Mouse (Mus musculus) MEL (cell line): Measurements from ENCODE around the gene Polr2m. TPM values are rescaled to one million over a fixed set of nuclear protein-coding genes. Genes with fewer than 3 reads are reported as not detected.
A peak's percentile ranks its signal among the peaks of the same experiment; 100 is the strongest.

Experiments
- DNase-seq: peaks from one replicate; pipeline ENCODE4 v3.0.0; 2011; ENCODE audit warnings: low read depth, low spot score
- H3K27ac ChIP-seq: 2 replicates; pipeline ENCODE4 v1.5.1; 2012; ENCODE audit warnings: low read depth, mild to moderate bottlenecking, control low read depth, low read length, moderate library complexity; ENCODE audit not compliant: control insufficient read depth
- H3K27me3 ChIP-seq, 2 experiments: fragments of 150-350 bp in 1 of 2; sonication (generic) in 1 of 2; 2 replicates each; pipeline ENCODE4 v1.6.1; 2012; ENCODE audit warnings: low read length in 2 of 2, mild to moderate bottlenecking in 2 of 2, improper control_type of control experiment in 1 of 2, moderate library complexity in 1 of 2; ENCODE audit not compliant: insufficient read depth in 2 of 2, control insufficient read depth in 1 of 2
- H3K36me3 ChIP-seq, 2 experiments: 2 replicates each; pipeline ENCODE4 v1.6.1; 2012 to 2014; ENCODE audit warnings: low read length in 2 of 2, improper control_type of control experiment in 1 of 2, inconsistent platforms in 1 of 2, mild to moderate bottlenecking in 1 of 2; ENCODE audit not compliant: insufficient read depth in 2 of 2, control insufficient read depth in 1 of 2
- H3K4me1 ChIP-seq, 2 experiments: fragments of 150-350 bp in 1 of 2; sonication (generic) in 1 of 2; 2 replicates each; pipeline ENCODE4 v1.6.1; 2012; ENCODE audit warnings: low read length in 2 of 2, improper control_type of control experiment in 1 of 2, mild to moderate bottlenecking in 1 of 2; ENCODE audit not compliant: insufficient read depth in 2 of 2, control insufficient read depth in 1 of 2
- H3K4me3 ChIP-seq, 2 experiments: fragments of 150-350 bp in 1 of 2; sonication (generic) in 1 of 2; 2 replicates each; pipeline ENCODE4 v1.5.1; 2012; ENCODE audit warnings: low read depth in 2 of 2, low read length in 2 of 2, mild to moderate bottlenecking in 2 of 2, moderate library complexity in 2 of 2, control low read depth in 1 of 2, improper control_type of control experiment in 1 of 2; ENCODE audit not compliant: control insufficient read depth in 1 of 2, insufficient read depth in 1 of 2
- H3K79me2 ChIP-seq: 2 replicates; pipeline ENCODE4 v1.6.1; 2012; ENCODE audit warnings: mild to moderate bottlenecking, low read length, moderate library complexity; ENCODE audit not compliant: control insufficient read depth, poor library complexity, insufficient read depth
- H3K9ac ChIP-seq: 2 replicates; pipeline ENCODE4 v1.6.1; 2012; ENCODE audit warnings: low read depth, mild to moderate bottlenecking, control low read depth, low read length, moderate library complexity; ENCODE audit not compliant: control insufficient read depth, poor library complexity, severe bottlenecking
- H3K9me3 ChIP-seq: fragments of 150-350 bp; sonication (generic); replicated peaks from 2 replicates; pipeline ENCODE4 v1.6.1; 2012; ENCODE audit warnings: mild to moderate bottlenecking, low read length, improper control_type of control experiment, moderate library complexity; ENCODE audit not compliant: insufficient read depth
- CHD1 ChIP-seq: IDR thresholded peaks from 2 replicates; pipeline ENCODE4 v1.6.1; 2012; ENCODE audit warnings: low read depth, mild to moderate bottlenecking, inconsistent platforms, low read length, improper control_type of control experiment
- CTCF ChIP-seq, 3 experiments: IDR thresholded peaks in 2 of 3; conservative IDR thresholded peaks in 1 of 3; 2 replicates each; pipeline ENCODE4 v1.5.1; 2011 to 2012; ENCODE audit warnings: low read length in 3 of 3, low read depth in 2 of 3, mild to moderate bottlenecking in 2 of 3, improper control_type of control experiment in 1 of 3, inconsistent platforms in 1 of 3, mixed read lengths in 1 of 3, moderate library complexity in 1 of 3; ENCODE audit not compliant: control insufficient read depth in 1 of 3, insufficient read depth in 1 of 3, poor library complexity in 1 of 3, severe bottlenecking in 1 of 3
- E2F4 ChIP-seq: IDR thresholded peaks from 2 replicates; pipeline ENCODE4 v1.6.1; 2011; ENCODE audit warnings: low read depth, low read length, improper control_type of control experiment, borderline replicate concordance
- EP300 ChIP-seq, 2 experiments: IDR thresholded peaks; 2 replicates each; pipeline ENCODE4 v1.6.1; 2011; ENCODE audit warnings: improper control_type of control experiment in 2 of 2, low read length in 2 of 2, low read depth in 1 of 2, mild to moderate bottlenecking in 1 of 2
- GABPA ChIP-seq: IDR thresholded peaks from 2 replicates; pipeline ENCODE4 v1.6.1; 2012; ENCODE audit warnings: low read depth, mild to moderate bottlenecking, inconsistent platforms, low read length, improper control_type of control experiment, moderate library complexity
- HCFC1 ChIP-seq: IDR thresholded peaks from 2 replicates; pipeline ENCODE4 v1.6.1; 2012; ENCODE audit warnings: low read depth, mild to moderate bottlenecking, inconsistent platforms, low read length, improper control_type of control experiment, moderate library complexity
- JUND ChIP-seq: IDR thresholded peaks from 2 replicates; pipeline ENCODE4 v1.6.1; 2011; ENCODE audit warnings: low read depth, mild to moderate bottlenecking, improper control_type of control experiment, low read length
- MAFK ChIP-seq: IDR thresholded peaks from 2 replicates; pipeline ENCODE4 v1.6.1; 2011; ENCODE audit warnings: low read depth, mild to moderate bottlenecking, low read length, improper control_type of control experiment, borderline replicate concordance
- MAX ChIP-seq: IDR thresholded peaks from 2 replicates; pipeline ENCODE4 v1.6.1; 2011; ENCODE audit warnings: low read length, improper control_type of control experiment
- MAZ ChIP-seq: IDR thresholded peaks from 2 replicates; pipeline ENCODE4 v1.6.1; 2012; ENCODE audit warnings: low read depth, mild to moderate bottlenecking, inconsistent platforms, low read length, improper control_type of control experiment
- MEF2A ChIP-seq: IDR thresholded peaks from 2 replicates; pipeline ENCODE4 v1.6.1; 2014; ENCODE audit warnings: low read depth, mild to moderate bottlenecking, inconsistent platforms, low read length, improper control_type of control experiment; ENCODE audit not compliant: poor library complexity, insufficient replicate concordance, severe bottlenecking; ENCODE audit errors: extremely low read depth
- MXI1 ChIP-seq: IDR thresholded peaks from 2 replicates; pipeline ENCODE4 v1.6.1; 2011; ENCODE audit warnings: mild to moderate bottlenecking, low read depth, low read length, improper control_type of control experiment
- MYB ChIP-seq: IDR thresholded peaks from 2 replicates; pipeline ENCODE4 v1.6.1; 2011; ENCODE audit warnings: mild to moderate bottlenecking, low read depth, low read length, improper control_type of control experiment
- NELFE ChIP-seq: IDR thresholded peaks from 2 replicates; pipeline ENCODE4 v1.6.1; 2011; ENCODE audit warnings: low read depth, low read length, improper control_type of control experiment
- NRF1 ChIP-seq: IDR thresholded peaks from 2 replicates; pipeline ENCODE4 v1.6.1; 2014; ENCODE audit warnings: low read depth, mild to moderate bottlenecking, inconsistent platforms, low read length, improper control_type of control experiment, moderate library complexity; ENCODE audit not compliant: poor library complexity, insufficient read depth, severe bottlenecking
- POLR2A ChIP-seq, 2 experiments: IDR thresholded peaks; 2 replicates each; pipeline ENCODE4 v1.6.1; 2011 to 2012; ENCODE audit warnings: low read length in 2 of 2, mild to moderate bottlenecking in 2 of 2, control low read depth in 1 of 2, improper control_type of control experiment in 1 of 2, low read depth in 1 of 2, moderate library complexity in 1 of 2; ENCODE audit not compliant: control insufficient read depth in 1 of 2, insufficient read depth in 1 of 2, poor library complexity in 1 of 2
- POLR2AphosphoS2 ChIP-seq: IDR thresholded peaks from 2 replicates; pipeline ENCODE4 v1.6.1; 2011; ENCODE audit warnings: low read length, improper control_type of control experiment
- POLR2AphosphoS5 ChIP-seq: IDR thresholded peaks from 2 replicates; pipeline ENCODE4 v1.6.1; 2012; ENCODE audit warnings: low read depth, borderline replicate concordance, mild to moderate bottlenecking, inconsistent platforms, low read length, moderate library complexity, mixed read lengths
- RAD21 ChIP-seq: IDR thresholded peaks from 2 replicates; pipeline ENCODE4 v1.6.1; 2011; ENCODE audit warnings: mild to moderate bottlenecking, low read depth, low read length, improper control_type of control experiment
- SIN3A ChIP-seq: IDR thresholded peaks from 2 replicates; pipeline ENCODE4 v1.6.1; 2012; ENCODE audit warnings: low read length, improper control_type of control experiment, inconsistent platforms
- SMC3 ChIP-seq: IDR thresholded peaks from 2 replicates; pipeline ENCODE4 v1.6.1; 2011; ENCODE audit warnings: low read depth, low read length, improper control_type of control experiment
- ZC3H11A ChIP-seq: IDR thresholded peaks from 2 replicates; pipeline ENCODE4 v1.6.1; 2012; ENCODE audit warnings: low read depth, mild to moderate bottlenecking, inconsistent platforms, low read length, improper control_type of control experiment
- ZKSCAN1 ChIP-seq: IDR thresholded peaks from 2 replicates; pipeline ENCODE4 v1.6.1; 2012; ENCODE audit warnings: low read depth, mild to moderate bottlenecking, inconsistent platforms, low read length, improper control_type of control experiment, moderate library complexity
- ZMIZ1 ChIP-seq: IDR thresholded peaks from 2 replicates; pipeline ENCODE4 v1.6.1; 2012; ENCODE audit warnings: low read depth, mild to moderate bottlenecking, inconsistent platforms, low read length, improper control_type of control experiment, moderate library complexity
- ZNF384 ChIP-seq: IDR thresholded peaks from 2 replicates; pipeline ENCODE4 v1.6.1; 2012; ENCODE audit warnings: low read depth, mild to moderate bottlenecking, inconsistent platforms, low read length, improper control_type of control experiment
- polyA plus RNA-seq, 2 experiments: library from polyadenylated mRNA; stranded (reverse) in 1 of 2; unstranded in 1 of 2; fragments of >175 nt in 1 of 2; fragments of >200 nt in 1 of 2; gene quantifications; 2 replicates each; pipeline versions ENCODE4 v1.2.1 to v1.2.4; 2012; ENCODE audit warnings: low replicate concordance in 2 of 2, low read depth in 1 of 2; ENCODE audit not compliant: insufficient read length in 2 of 2, insufficient read depth in 1 of 2, missing spikeins in 1 of 2
- total RNA-seq: library from RNA; depleted of rRNA; stranded (reverse); fragments of 300-350 nt; gene quantifications from 2 replicates; pipeline ENCODE4 v1.2.3, GENCODE M21; 2012

Polr2m gene
- total and polyA plus RNA-seq, 3 experiments, result 146 to 624 (median 217) TPM

GRCm38 (mm10) chr9:71453352-71453751, 32.4 kb downstream of the Polr2m start:
- Histone ChIP-seq H3K27ac (no peak overlapping the region), H3K4me3 (no peak overlapping the region), H3K4me1 (no peaks in the 10 kb centered on the region), H3K9ac (no peak overlapping the region), H3K79me2 (no peaks in the 10 kb centered on the region), H3K36me3 (no peaks in the 10 kb centered on the region)
- DNase-seq, result no peak
- TF ChIP-seq CTCF (IDR thresholded peaks at IDR 0.05 in 2 of 3, conservative IDR thresholded peaks at IDR 0.05 in 1 of 3; ENCODE audit: control insufficient read depth in 1 of 3, insufficient read depth in 1 of 3, low read depth in 2 of 3, low read length in 3 of 3, poor library complexity in 1 of 3, severe bottlenecking in 1 of 3), result no peak
- no peak for TF ChIP-seq MEF2A
- no peak for TF ChIP-seq SIN3A
- no peak for TF ChIP-seq ZKSCAN1
- TF ChIP-seq, all 39 proteins: peak for 0
- H3K9me3 ChIP-seq, result no peaks in the 10 kb centered on the region
- H3K27me3 ChIP-seq, result peaks cover 0 to 9% of the 10 kb centered on the region in 2 experiments

- Histone ChIP-seq H3K4me1 (no peaks in the 10 kb centered on the region), H3K79me2 (no peaks in the 10 kb centered on the region), H3K9ac (no peak overlapping the region), H3K36me3 (no peaks in the 10 kb centered on the region), H3K27me3 (peaks cover 2 to 8% of the 10 kb centered on the region in 2 experiments), H3K4me3 (no peak overlapping the region), H3K9me3 (no peaks in the 10 kb centered on the region), H3K27ac (no peak overlapping the region)
- TF ChIP-seq HCFC1 (no peak), MAX (no peak), ZMIZ1 (no peak), CHD1 (no peak), MAZ (no peak), POLR2AphosphoS5 (no peak), POLR2A (IDR thresholded peaks at IDR 0.05; ENCODE audit: control insufficient read depth in 1 of 2, insufficient read depth in 1 of 2, low read depth in 1 of 2, low read length in 2 of 2, poor library complexity in 1 of 2) (no peak), EP300 (IDR thresholded peaks at IDR 0.05; ENCODE audit: low read depth in 1 of 2, low read length in 2 of 2) (no peak), POLR2AphosphoS2 (no peak), MXI1 (no peak), MAFK (no peak), NELFE (no peak), JUND (no peak)
- no peak for DNase-seq
Measured at GRCm38 (mm10) chr9:71450626-71451025, 35.1 kb downstream of the Polr2m start.

- peaks cover 4 to 7% of the 10 kb centered on the region in 2 experiments for H3K27me3 ChIP-seq
Measured at GRCm38 (mm10) chr9:71447573-71447972, 38.2 kb downstream of the Polr2m start.

More at GRCm38 (mm10) chr9:71447573-71447972, 38.2 kb downstream of the Polr2m start:
- DNase-seq, result peak; percentile 16
- Histone ChIP-seq H3K9me3 (no peaks in the 10 kb centered on the region), H3K79me2 (no peaks in the 10 kb centered on the region), H3K4me3 (no peak overlapping the region), H3K36me3 (no peaks in the 10 kb centered on the region), H3K9ac (no peak overlapping the region), H3K27ac (no peak overlapping the region), H3K4me1 (no peaks in the 10 kb centered on the region)
- TF ChIP-seq MEF2A, result no peak
- TF ChIP-seq POLR2AphosphoS2, result no peak
- no peak for TF ChIP-seq HCFC1
- TF ChIP-seq RAD21, result peak; percentile 37
- no peak for TF ChIP-seq ZNF384
- TF ChIP-seq ZC3H11A, result no peak
- TF ChIP-seq ZKSCAN1, result no peak
- TF ChIP-seq E2F4, result no peak
- TF ChIP-seq MAZ, result no peak
- TF ChIP-seq MYB, result no peak
- TF ChIP-seq SMC3, result peak; percentile 27
- TF ChIP-seq JUND, result no peak
- no peak for TF ChIP-seq NRF1
- no peak for TF ChIP-seq GABPA
- no peak for TF ChIP-seq CHD1
- TF ChIP-seq CTCF (IDR thresholded peaks at IDR 0.05 in 2 of 3, conservative IDR thresholded peaks at IDR 0.05 in 1 of 3; ENCODE audit: control insufficient read depth in 1 of 3, insufficient read depth in 1 of 3, low read depth in 2 of 3, low read length in 3 of 3, poor library complexity in 1 of 3, severe bottlenecking in 1 of 3), result peak; percentile 26 to 51 (median 38); a peak in 5 of 6 replicates
